Mouse (Mus musculus): ENCODE measurements around the gene Gm29644.
"Not testable (repeated sequence)": the region's sequence is repeated elsewhere in the genome, so short reads cannot be mapped to it uniquely, and the experiment has no call there.

Gene Gm29644

GRCm38 (mm10) chrY:70303187-70303586 lies at the start of gene Gm29644, which contains the start of gene Gm29423:
Gene Gm29644 (minus strand): TSS chrY:70303343.
Gene Gm29423 (minus strand): TSS chrY:70303287.
- DNase-seq (ENCODE audit: low read depth, low spot score): not testable (repeated sequence)

GRCm38 (mm10) chrY:70273542-70273941 lies 29.6 kb downstream of the Gm29644 start, which contains the start of gene Gm21118:
Gene Gm21118 (minus strand): TSS chrY:70273642.
- not testable (repeated sequence) for DNase-seq (ENCODE audit: low read depth, low spot score)
